In the genomic region with DNA sequence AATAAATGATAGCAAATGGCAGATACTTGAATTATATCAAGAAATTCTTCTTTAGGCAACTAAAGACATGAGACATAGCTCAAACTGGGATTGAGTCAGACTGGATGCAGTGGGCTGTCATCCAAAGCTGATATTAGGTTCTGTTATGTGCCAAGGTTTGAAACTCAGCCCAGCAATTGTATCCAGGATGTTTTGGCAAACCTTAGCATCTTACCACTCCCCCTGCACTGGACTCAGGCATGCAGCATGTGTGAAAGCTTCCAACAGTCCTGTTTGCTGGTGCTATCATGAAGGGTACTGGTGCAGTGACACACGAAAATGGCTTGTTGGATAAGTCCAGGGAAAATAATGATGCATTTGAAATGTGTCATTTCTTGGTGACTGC, we compare ENCODE assay signal across 19 mouse cellular contexts.
A peak's percentile ranks its signal among the peaks of the same experiment; 100 is the strongest.
DNase-seq lines count a peak whose midpoint lies in the region; ATAC-seq and TF ChIP-seq lines count a peak whose summit lies in the region.
"Had no signal": no experiment of that assay in that cellular context is flagged by ENCODE, and none has a peak within 500 bp of the region (broad histone marks: within the 10 kb centered on the region; RNA-seq: fewer than 3 reads in every experiment).

No protein-coding gene starts in this region.

- H3K36me3 ChIP-seq in lung, embryonic 14.5 days (ENCODE audit: insufficient read depth), result no peaks in the 10 kb centered on the region
- no peaks in the 10 kb centered on the region for H3K36me3 ChIP-seq in forebrain, postnatal 0 days (ENCODE audit: insufficient read depth)
- H3K36me3 ChIP-seq: heart, embryonic 10.5 days; liver, embryonic 12.5 days; lung, embryonic 15.5 days; midbrain, embryonic 15.5 days had no signal

- H3K27ac ChIP-seq in lung, embryonic 14.5 days (ENCODE audit: low read depth), result no peak overlapping the region
- H3K27ac ChIP-seq in forebrain, postnatal 0 days (ENCODE audit: low read depth, low read length), result no peak overlapping the region
- H3K27ac ChIP-seq: heart, embryonic 10.5 days; liver, embryonic 12.5 days; lung, embryonic 15.5 days; midbrain, embryonic 15.5 days had no signal

- no peak overlapping the region for H3K9ac ChIP-seq in lung, embryonic 14.5 days
- no peak overlapping the region for H3K9ac ChIP-seq in forebrain, postnatal 0 days
- H3K9ac ChIP-seq: liver, embryonic 12.5 days; lung, embryonic 15.5 days; midbrain, embryonic 15.5 days had no signal

- H3K4me1 ChIP-seq in lung, embryonic 14.5 days (ENCODE audit: insufficient read depth), result no peaks in the 10 kb centered on the region
- no peaks in the 10 kb centered on the region; the same call in 1 of the 2 replicates for H3K4me1 ChIP-seq in forebrain, postnatal 0 days (ENCODE audit: insufficient read depth)
- H3K4me1 ChIP-seq: heart, embryonic 10.5 days; liver, embryonic 12.5 days; lung, embryonic 15.5 days had no signal

- intact Hi-C loops in heart, postnatal 10 days (cut with DNase I), result no loop called here

- TF ChIP-seq CTCF in lung, embryonic 14.5 days (IDR thresholded peaks at IDR 0.05; ENCODE audit: low read depth), result no peak
- TF ChIP-seq CTCF in forebrain, postnatal 0 days (IDR thresholded peaks at IDR 0.05; ENCODE audit: low read depth), result no peak

- no peaks in the 10 kb centered on the region for H3K27me3 ChIP-seq in lung, embryonic 14.5 days (ENCODE audit: insufficient read depth, low read length)
- no peaks in the 10 kb centered on the region for H3K27me3 ChIP-seq in forebrain, postnatal 0 days (ENCODE audit: insufficient read depth, low read length)
- H3K27me3 ChIP-seq: liver, embryonic 12.5 days; lung, embryonic 15.5 days; midbrain, embryonic 15.5 days had no signal

- no peak for ATAC-seq in lung, embryonic 14.5 days (ENCODE audit: insufficient read depth)
- ATAC-seq in forebrain, postnatal 0 days, result no peak
- ATAC-seq: hindbrain, embryonic 16.5 days; liver, embryonic 12.5 days; midbrain, embryonic 15.5 days had no signal

- no peaks in the 10 kb centered on the region for H3K9me3 ChIP-seq in lung, embryonic 14.5 days (ENCODE audit: low read depth, low read length)
- H3K9me3 ChIP-seq in forebrain, postnatal 0 days (ENCODE audit: low read length), result no peaks in the 10 kb centered on the region
- H3K9me3 ChIP-seq: heart, embryonic 10.5 days; liver, embryonic 12.5 days; lung, embryonic 15.5 days; midbrain, embryonic 15.5 days had no signal

- H3K4me3 ChIP-seq in lung, embryonic 14.5 days (ENCODE audit: low read depth, low read length), result no peak overlapping the region
- H3K4me3 ChIP-seq in forebrain, postnatal 0 days (ENCODE audit: low read depth, low read length), result no peak overlapping the region
- H3K4me3 ChIP-seq: heart, embryonic 10.5 days; liver, embryonic 12.5 days; lung, embryonic 15.5 days; midbrain, embryonic 15.5 days had no signal

- DNase-seq in heart, postnatal 10 days, result peak; percentile 6 to 10
- no peak for DNase-seq in heart, adult 18-20 months
- DNase-seq in lung, embryonic 14.5 days, result peak; percentile 36
- DNase-seq in lung, postnatal 4 days, result no peak
- DNase-seq in adipocyte (ENCODE audit: low spot score), result peak; percentile 14
- DNase-seq in forebrain, postnatal 0 days, result peak; percentile 30
- DNase-seq in testis, postnatal 10 days (ENCODE audit: low spot score), result no peak
- DNase-seq: adrenal gland, postnatal 25 days; cerebellum, adult 9-11 months; embryo, embryonic 11 days; gastrocnemius, postnatal 36 days; kidney, adult 11 months; kidney, postnatal 10 days; spleen, adult 18-20 months had no signal

- 60% methylated on average over 1 of the region's 1 CpGs for whole genome bisulfite sequencing in lung, embryonic 14.5 days
- 40% methylated on average over 1 of the region's 1 CpGs for WGBS in forebrain, postnatal 0 days

- no peak overlapping the region for H3K4me2 ChIP-seq in lung, embryonic 14.5 days
- H3K4me2 ChIP-seq in forebrain, postnatal 0 days (ENCODE audit: low read depth), result no peak overlapping the region
- H3K4me2 ChIP-seq: liver, embryonic 12.5 days; lung, embryonic 15.5 days; midbrain, embryonic 15.5 days had no signal

Comparison
In these comparisons a context has a peak if more than half of its experiments do, and no peak if none do; other contexts are left out.
1. DNase-seq: peak in heart, postnatal 10 days (2 of 2), lung, embryonic 14.5 days (single experiment), adipocyte (single experiment) and forebrain, postnatal 0 days (single experiment); none in heart, adult 18-20 months (0 of 2), lung, postnatal 4 days (0 of 2) and testis, postnatal 10 days (single experiment).